Mouse (Mus musculus) G1E (cell line): ENCODE data around the gene Ptprj. TPM values are rescaled to one million over a fixed set of nuclear protein-coding genes. Genes with fewer than 3 reads are reported as not detected.

Source experiments
- ATAC-seq: 2 replicates; pipeline ENCODE4 v1.8.0; 2016; ENCODE audit warnings: mild to moderate bottlenecking; ENCODE audit not compliant: insufficient number of reproducible peaks, poor library complexity, low FRiP score, severe bottlenecking; ENCODE audit errors: extremely low read depth
- DNase-seq: peaks from one replicate; pipeline ENCODE4 v3.0.0; 2012; ENCODE audit warnings: low spot score
- H3K27me3 ChIP-seq: 2 replicates; pipeline ENCODE4 v1.6.1; 2012; ENCODE audit warnings: mild to moderate bottlenecking, low read length, inconsistent platforms; ENCODE audit not compliant: insufficient read depth
- H3K36me3 ChIP-seq: replicated peaks from 2 replicates; pipeline ENCODE3; 2012; ENCODE audit warnings: mild to moderate bottlenecking, inconsistent platforms
- H3K4me1 ChIP-seq: 2 replicates; pipeline ENCODE4 v1.6.1; 2012; ENCODE audit warnings: low read depth, low read length, inconsistent platforms, mixed read lengths; ENCODE audit not compliant: insufficient read depth
- H3K4me3 ChIP-seq: 2 replicates; pipeline ENCODE4 v1.5.1; 2012; ENCODE audit warnings: low read depth, mild to moderate bottlenecking, inconsistent platforms, low read length, moderate library complexity, mixed read lengths
- H3K9me3 ChIP-seq: replicated peaks from 2 replicates; pipeline ENCODE4 v1.6.1; 2012; ENCODE audit warnings: inconsistent platforms
- CTCF ChIP-seq: IDR thresholded peaks from 2 replicates; pipeline ENCODE4 v1.5.1; 2012; ENCODE audit warnings: low read depth, low read length, inconsistent platforms, mixed read lengths
- GATA1 ChIP-seq: IDR thresholded peaks from 2 replicates; pipeline ENCODE4 v1.6.1; 2012; ENCODE audit warnings: borderline replicate concordance, low read length, inconsistent platforms, mixed read lengths
- GATA2 ChIP-seq: IDR thresholded peaks from 2 replicates; pipeline ENCODE4 v1.6.1; 2012; ENCODE audit warnings: low read depth, low read length, inconsistent platforms, borderline replicate concordance
- POLR2AphosphoS5 ChIP-seq: IDR thresholded peaks from 2 replicates; pipeline ENCODE4 v1.6.1; 2012; ENCODE audit warnings: low read depth, low read length, inconsistent platforms; ENCODE audit not compliant: insufficient replicate concordance
- TAL1 ChIP-seq: conservative IDR thresholded peaks from 2 replicates; pipeline ENCODE4 v1.6.1; 2012; ENCODE audit warnings: low read depth, low read length, inconsistent platforms, mixed read lengths
- polyA plus RNA-seq: library from polyadenylated mRNA; stranded (reverse); fragments of >175 nt; gene quantifications from 2 replicates; pipeline ENCODE4 v1.2.3, GENCODE M21; 2012
- total RNA-seq, 2 experiments: library from RNA; stranded (forward) in 1 of 2; stranded (reverse) in 1 of 2; fragments of 200-1000 nt in 1 of 2; fragments of >200 nt in 1 of 2; fragmentation: Nextera tagmentation in 1 of 2; gene quantifications; 2 replicates each; pipeline ENCODE4 v1.2.3; 2014 to 2017

The Ptprj gene
- total and polyA plus RNA-seq, 3 experiments: 0.02 to 0.44 TPM; not detected in 1

DNA sequence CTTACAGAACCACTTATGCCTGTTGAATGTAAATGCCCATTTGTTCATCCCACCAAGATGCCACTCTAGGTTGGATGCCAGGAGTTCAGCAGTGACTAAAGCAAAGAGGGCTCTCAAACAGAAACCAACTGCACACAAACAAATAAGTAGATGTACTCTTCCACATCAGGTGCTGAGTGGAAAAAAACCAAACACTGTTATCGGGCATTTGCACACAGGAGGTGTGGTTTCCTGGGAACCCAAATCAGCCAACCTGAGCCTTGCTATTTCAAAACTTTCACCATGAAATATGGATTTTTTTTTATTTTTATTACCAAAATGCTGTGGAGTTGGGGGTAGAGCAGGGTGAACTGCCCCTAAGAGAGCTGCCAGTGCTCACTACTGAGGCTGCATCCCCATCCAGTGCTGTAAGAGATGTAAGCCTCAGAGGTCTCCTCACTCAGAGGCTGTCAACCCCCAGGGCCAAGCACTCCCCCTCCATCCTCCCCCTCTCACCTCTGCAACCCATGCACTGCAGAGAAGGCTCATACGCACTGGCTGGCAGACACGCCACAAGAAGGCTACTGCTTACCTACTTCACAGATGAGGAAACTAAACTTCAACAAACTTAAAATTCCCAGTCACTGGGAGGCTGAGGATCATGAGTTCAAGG is 77.1 kb downstream of the Ptprj start:
- Histone ChIP-seq H3K4me1 (no peaks in the 10 kb centered on the region), H3K27me3 (peaks cover 7% of the 10 kb centered on the region; the same call in 1 of the 2 replicates), H3K9me3 (no peaks in the 10 kb centered on the region), H3K36me3 (no peaks in the 10 kb centered on the region), H3K4me3 (no peak overlapping the region)
- DNase-seq: no peak
- TF ChIP-seq TAL1 (no peak), GATA1 (no peak), CTCF (no peak), GATA2 (no peak), POLR2AphosphoS5 (no peak)
- no peak for ATAC-seq

DNA sequence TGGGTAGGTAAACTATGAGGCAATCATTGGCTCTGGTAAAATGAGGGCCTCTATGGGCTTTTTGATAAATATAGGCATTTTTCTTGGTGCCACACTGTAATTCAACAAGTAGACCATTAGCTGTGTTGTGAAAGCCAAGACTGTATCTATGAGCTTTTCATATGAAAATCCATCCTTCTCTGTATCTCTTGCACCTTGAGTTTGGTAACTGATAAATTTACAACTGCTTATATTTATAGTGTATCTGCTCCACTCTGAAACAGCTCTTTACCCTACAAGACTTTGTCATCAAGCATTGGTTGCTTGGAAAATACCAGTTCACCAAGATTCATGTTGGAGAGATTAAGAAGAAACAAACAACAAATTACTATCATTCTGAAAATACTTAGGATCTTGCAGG is 77.7 kb downstream of the Ptprj start:
- Histone ChIP-seq H3K36me3 (no peaks in the 10 kb centered on the region), H3K4me3 (no peak overlapping the region), H3K27me3 (peaks cover 7% of the 10 kb centered on the region; the same call in 1 of the 2 replicates), H3K9me3 (no peaks in the 10 kb centered on the region), H3K4me1 (no peaks in the 10 kb centered on the region)
- DNase-seq (no peak), ATAC-seq (no peak)
- TF ChIP-seq GATA1 (no peak), GATA2 (no peak), POLR2AphosphoS5 (no peak), TAL1 (no peak), CTCF (no peak)

DNA sequence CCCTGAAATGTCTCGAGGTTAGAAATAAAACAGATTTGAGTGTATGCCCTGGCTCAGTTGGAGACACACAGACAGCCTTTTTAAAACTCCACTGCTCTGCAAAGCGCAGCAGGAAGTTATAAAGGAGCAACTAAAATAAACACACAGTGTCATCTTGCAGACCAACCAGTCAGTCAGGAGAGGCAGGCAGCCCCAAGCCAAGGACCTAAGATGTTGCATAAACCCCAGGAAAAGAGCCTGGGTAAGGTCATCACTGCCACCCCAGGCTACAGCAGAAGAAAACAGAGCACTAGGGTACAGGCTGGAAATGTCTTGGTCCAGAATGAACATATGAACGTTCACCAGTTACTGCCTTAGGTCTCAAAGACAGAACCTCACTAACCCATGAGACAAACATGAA is 78.7 kb downstream of the Ptprj start:
- ATAC-seq: no peak
- Histone ChIP-seq H3K4me3 (no peak overlapping the region), H3K27me3 (peaks cover 7% of the 10 kb centered on the region; the same call in 1 of the 2 replicates), H3K9me3 (no peaks in the 10 kb centered on the region), H3K4me1 (no peaks in the 10 kb centered on the region), H3K36me3 (no peaks in the 10 kb centered on the region)
- TF ChIP-seq GATA1: no peak
- TF ChIP-seq POLR2AphosphoS5: no peak
- no peak for TF ChIP-seq CTCF
- TF ChIP-seq GATA2: no peak
- no peak for TF ChIP-seq TAL1
- no peak for DNase-seq

DNA sequence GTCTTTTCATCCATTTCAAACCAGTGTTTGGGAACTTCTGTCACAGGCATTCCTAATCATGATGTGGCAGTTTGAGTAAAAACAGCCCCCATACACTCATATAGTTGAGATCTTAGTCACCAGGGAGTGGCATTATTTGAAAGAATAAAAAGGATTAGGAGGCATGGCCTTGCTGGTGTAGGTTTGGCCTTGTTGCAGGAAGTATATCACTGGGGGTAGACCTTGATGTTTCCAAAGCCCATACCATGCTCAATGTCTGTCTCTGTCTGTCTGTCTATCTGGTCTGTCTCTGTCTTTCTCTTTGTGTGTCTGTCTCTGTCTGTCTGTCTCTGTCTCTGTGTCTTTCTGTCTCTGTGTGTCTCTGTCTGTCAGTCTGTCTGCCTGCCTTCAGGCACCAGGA is 79.6 kb downstream of the Ptprj start:
- no peaks in the 10 kb centered on the region for H3K36me3 ChIP-seq
- H3K4me3 ChIP-seq: no peak overlapping the region
- DNase-seq: no peak
- H3K27me3 ChIP-seq: peaks cover 7% of the 10 kb centered on the region; the same call in 1 of the 2 replicates
- no peaks in the 10 kb centered on the region for H3K9me3 ChIP-seq
- ATAC-seq: no peak
- H3K4me1 ChIP-seq: no peaks in the 10 kb centered on the region
- TF ChIP-seq CTCF: no peak

DNA sequence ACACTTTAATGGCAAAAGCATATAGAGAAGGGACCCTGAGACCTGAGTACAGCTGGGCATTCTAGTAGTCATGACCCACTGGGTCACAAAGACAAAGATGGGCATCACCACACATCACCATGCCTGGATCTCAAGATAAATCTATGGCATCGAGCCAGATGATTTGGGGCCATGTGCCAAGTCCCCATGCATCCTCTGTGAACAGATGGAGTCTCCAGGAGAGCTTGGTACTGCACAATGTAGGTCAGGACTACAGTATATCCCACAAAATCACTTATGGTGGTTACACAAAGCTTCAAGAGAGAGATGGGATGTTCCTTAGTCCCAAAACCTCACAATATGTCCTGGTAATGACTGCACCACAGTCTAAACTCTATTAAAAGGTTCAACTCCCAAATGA is 81.4 kb downstream of the Ptprj start:
- peaks cover 2% of the 10 kb centered on the region; the same call in 1 of the 2 replicates for H3K27me3 ChIP-seq
- no peak for TF ChIP-seq CTCF
- no peak for TF ChIP-seq POLR2AphosphoS5
- no peak for TF ChIP-seq GATA2
- no peak for TF ChIP-seq TAL1
- TF ChIP-seq GATA1: no peak
- H3K4me1 ChIP-seq: no peaks in the 10 kb centered on the region
- DNase-seq: no peak
- H3K9me3 ChIP-seq: no peaks in the 10 kb centered on the region
- H3K36me3 ChIP-seq: no peaks in the 10 kb centered on the region
- ATAC-seq: no peak
- H3K4me3 ChIP-seq: no peak overlapping the region

DNA sequence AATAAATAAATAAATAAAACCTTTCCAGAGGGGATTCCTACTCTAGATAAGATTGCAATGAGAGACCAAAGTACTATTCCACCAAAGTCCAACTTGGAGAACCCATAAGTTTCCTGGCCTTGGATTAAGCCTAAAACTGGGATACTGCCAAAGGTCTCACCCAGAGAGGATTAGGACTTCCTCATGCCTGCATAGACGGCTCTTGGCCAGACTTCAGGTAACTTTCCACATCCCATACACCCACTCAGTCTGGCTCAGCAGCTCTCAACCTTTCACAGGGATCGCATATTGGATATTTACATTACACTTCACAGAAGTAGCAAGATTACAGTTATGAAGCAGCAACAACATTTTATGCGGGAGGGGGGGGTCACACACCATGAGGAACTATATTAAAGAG is 82.9 kb downstream of the Ptprj start:
- no peaks in the 10 kb centered on the region for H3K27me3 ChIP-seq
- DNase-seq (no peak), ATAC-seq (no peak)
- no peaks in the 10 kb centered on the region for H3K9me3 ChIP-seq
- H3K36me3 ChIP-seq: no peaks in the 10 kb centered on the region
- no peaks in the 10 kb centered on the region for H3K4me1 ChIP-seq
- no peak for TF ChIP-seq TAL1
- TF ChIP-seq CTCF: no peak
- TF ChIP-seq GATA1: no peak
- TF ChIP-seq POLR2AphosphoS5: no peak
- no peak for TF ChIP-seq GATA2
- no peak overlapping the region for H3K4me3 ChIP-seq

DNA sequence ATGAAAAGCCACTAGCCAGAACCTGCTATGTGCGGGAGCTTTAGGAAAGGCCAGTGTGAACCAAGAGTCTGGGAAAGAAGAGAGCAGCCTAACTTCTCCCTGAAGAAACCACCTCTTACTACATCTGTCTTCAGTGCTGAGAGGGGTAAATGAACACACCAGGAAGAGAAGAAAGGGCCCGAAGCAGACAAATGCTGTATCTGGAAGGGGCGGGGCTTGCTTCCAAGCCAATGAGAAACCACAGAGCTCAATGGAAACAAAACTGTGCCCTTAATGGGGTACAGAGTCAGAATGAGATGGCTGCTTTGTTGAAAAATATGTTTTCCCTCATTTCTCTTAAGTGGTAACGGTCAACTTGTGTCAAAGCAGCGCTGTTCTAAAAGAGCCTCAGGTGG is 83.8 kb downstream of the Ptprj start:
- no peak for ATAC-seq
- Histone ChIP-seq H3K4me3 (no peak overlapping the region), H3K4me1 (no peaks in the 10 kb centered on the region), H3K27me3 (no peaks in the 10 kb centered on the region), H3K36me3 (no peaks in the 10 kb centered on the region), H3K9me3 (no peaks in the 10 kb centered on the region)
- TF ChIP-seq GATA2: no peak
- no peak for TF ChIP-seq TAL1
- DNase-seq: no peak
